Mouse (Mus musculus): ENCODE results near the gene Sypl. TPM values are rescaled to one million over a fixed set of nuclear protein-coding genes. Genes with fewer than 3 reads are reported as not detected.
"Not testable (repeated sequence)": the region's sequence is repeated elsewhere in the genome, so short reads cannot be mapped to it uniquely, and the experiment has no call there.

The Sypl gene
- polyA plus RNA-seq, 1 experiment from 2014 or later = 95.8 TPM

DNA sequence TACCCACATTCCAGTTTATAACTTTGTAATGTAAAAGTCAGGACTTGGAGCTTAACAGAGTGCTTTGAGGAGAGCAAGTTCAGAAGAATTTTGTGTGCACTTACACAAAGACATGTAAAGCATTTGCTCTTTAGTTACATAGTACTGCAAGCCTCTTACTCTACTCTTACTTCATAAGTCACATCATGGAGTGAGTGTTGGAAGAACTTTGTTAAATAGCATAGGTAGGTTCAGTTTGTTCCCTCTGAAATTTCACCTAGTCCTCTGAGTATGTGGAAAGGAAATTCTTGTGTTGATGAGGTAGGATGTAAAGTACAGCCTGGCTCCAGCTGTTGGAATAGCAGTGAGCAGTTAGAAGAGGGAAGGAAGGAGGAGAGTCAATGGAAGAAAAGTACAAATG lies 21.2 kb downstream of the Sypl start:
- Histone ChIP-seq H3K4me3 (no peak overlapping the region), H3K36me3 (peaks cover 29% of the 10 kb centered on the region), H3K4me2 (no peak overlapping the region), H3K27me3 (replicated peaks) (no peaks in the 10 kb centered on the region), H3K4me1 (replicated peaks) (no peaks in the 10 kb centered on the region), H3K9me3 (replicated peaks) (no peaks in the 10 kb centered on the region), H3K9ac (no peak overlapping the region), H3K27ac (ENCODE audit: poor library complexity, severe bottlenecking) (no peak overlapping the region)
- ATAC-seq (ENCODE audit: insufficient number of reproducible peaks, low FRiP score) = no peak

DNA sequence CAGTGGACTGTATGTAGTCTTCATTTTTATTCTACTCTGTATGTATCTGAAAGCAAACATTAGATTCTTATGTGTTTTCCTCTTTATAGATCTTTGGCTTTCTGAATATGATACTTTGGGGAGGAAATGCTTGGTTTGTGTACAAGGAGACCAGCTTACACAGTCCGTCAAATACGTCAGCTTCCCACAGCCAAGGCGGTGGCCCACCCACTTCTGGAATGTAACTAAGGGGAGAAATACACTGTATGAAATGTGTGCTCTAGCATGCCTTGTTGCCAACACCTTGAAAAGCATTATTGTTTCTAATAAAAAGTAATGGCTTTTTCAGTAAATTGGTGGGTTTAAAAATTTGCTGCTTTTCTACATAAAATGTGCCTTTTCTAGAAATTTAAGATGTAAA lies 21.8 kb downstream of the Sypl start:
- Histone ChIP-seq H3K4me3 (no peak overlapping the region), H3K27ac (ENCODE audit: poor library complexity, severe bottlenecking) (no peak overlapping the region), H3K27me3 (replicated peaks) (no peaks in the 10 kb centered on the region), H3K36me3 (peaks cover 28% of the 10 kb centered on the region; the same call in 1 of the 2 replicates), H3K4me1 (replicated peaks) (no peaks in the 10 kb centered on the region), H3K9me3 (replicated peaks) (no peaks in the 10 kb centered on the region), H3K4me2 (no peak overlapping the region), H3K9ac (no peak overlapping the region)
- ATAC-seq (ENCODE audit: insufficient number of reproducible peaks, low FRiP score) = no peak
- 80% methylated on average over 3 of the region's 3 CpGs for WGBS

DNA sequence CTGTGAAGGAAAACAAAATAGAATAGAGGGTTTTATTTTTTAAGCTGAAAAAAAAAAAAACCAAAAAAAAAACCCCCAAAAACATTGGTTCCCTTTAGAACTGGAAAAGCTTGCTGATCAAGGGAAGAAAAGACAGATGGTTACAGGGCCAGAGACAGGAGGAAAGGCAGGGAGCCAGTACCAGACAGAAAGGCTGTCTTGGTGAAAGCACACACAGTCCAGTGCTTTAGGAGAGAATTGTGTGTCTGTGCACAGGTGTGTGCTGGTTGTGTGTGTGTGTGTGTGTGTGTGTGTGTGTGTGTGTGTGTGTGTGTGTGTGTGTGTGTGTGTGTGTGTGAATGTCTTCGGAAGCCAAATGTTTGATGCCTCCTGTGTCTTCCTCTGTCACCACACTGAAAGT lies 28.9 kb downstream of the Sypl start:
- no peak overlapping the region for H3K4me3 ChIP-seq
- H3K27ac ChIP-seq (ENCODE audit: poor library complexity, severe bottlenecking) = no peak overlapping the region
- H3K9ac ChIP-seq = no peak overlapping the region
- no peak for ATAC-seq (ENCODE audit: insufficient number of reproducible peaks, low FRiP score)
- no peaks in the 10 kb centered on the region for H3K4me1 ChIP-seq (replicated peaks)
- H3K9me3 ChIP-seq (replicated peaks) = no peaks in the 10 kb centered on the region
- peaks cover 7% of the 10 kb centered on the region; the same call in 1 of the 2 replicates for H3K36me3 ChIP-seq
- 83% methylated on average over 1 of the region's 1 CpGs for WGBS
- no peaks in the 10 kb centered on the region for H3K27me3 ChIP-seq (replicated peaks)
- H3K4me2 ChIP-seq = no peak overlapping the region

DNA sequence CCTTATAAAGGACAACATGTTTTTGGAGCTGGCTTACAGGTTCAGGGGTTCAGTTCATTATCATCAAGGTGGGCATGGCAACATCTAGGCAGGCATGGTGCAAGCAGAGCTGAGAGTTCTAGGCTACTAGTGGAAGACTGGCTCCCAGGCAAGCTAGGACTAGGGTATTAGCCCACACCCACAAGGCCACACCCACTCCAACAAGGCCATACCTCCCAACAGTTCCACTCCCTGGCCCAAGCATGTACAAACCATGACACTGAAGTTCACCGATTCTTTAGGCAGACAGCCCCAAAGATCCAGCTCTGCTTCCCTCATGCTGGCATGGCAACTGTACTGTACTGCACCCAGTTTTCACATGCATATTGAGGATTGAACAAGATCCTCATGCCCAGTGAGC lies 29.4 kb downstream of the Sypl start:
- H3K27ac ChIP-seq (ENCODE audit: poor library complexity, severe bottlenecking) = no peak overlapping the region
- no peaks in the 10 kb centered on the region for H3K4me1 ChIP-seq (replicated peaks)
- H3K4me3 ChIP-seq = no peak overlapping the region
- no peaks in the 10 kb centered on the region for H3K27me3 ChIP-seq (replicated peaks)
- WGBS = 91% methylated on average over 1 of the region's 1 CpGs
- no peak for ATAC-seq (ENCODE audit: insufficient number of reproducible peaks, low FRiP score)
- H3K4me2 ChIP-seq = no peak overlapping the region
- H3K9ac ChIP-seq = no peak overlapping the region
- peaks cover 6% of the 10 kb centered on the region; the same call in 1 of the 2 replicates for H3K36me3 ChIP-seq
- H3K9me3 ChIP-seq (replicated peaks) = no peaks in the 10 kb centered on the region

DNA sequence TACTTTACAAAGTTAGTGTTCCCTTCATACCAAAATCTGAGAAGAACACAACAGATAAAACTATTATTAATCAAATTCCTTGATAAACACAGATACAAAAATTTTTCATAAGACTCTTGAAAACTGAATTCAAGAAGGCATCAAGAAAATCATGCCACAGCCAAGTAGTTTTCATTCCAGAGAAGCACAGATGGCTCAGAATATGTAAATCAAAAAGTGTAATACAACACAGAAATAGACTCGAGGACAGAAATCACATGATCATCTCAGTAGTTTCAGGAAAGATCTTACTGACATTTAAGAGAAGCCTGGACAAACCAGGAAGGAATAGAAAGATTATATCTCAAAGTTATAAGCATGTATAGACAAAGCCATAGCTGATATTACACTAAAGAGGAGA lies 32.6 kb downstream of the Sypl start:
- H3K27me3 ChIP-seq (replicated peaks) = no peaks in the 10 kb centered on the region
- no peaks in the 10 kb centered on the region for H3K9me3 ChIP-seq (replicated peaks)
- H3K4me1 ChIP-seq (replicated peaks) = 0 out of 2 replicates have a peak, but pooled peaks cover 4% of the 10 kb centered on the region
- 60% methylated on average over 1 of the region's 1 CpGs for WGBS
- ATAC-seq (ENCODE audit: insufficient number of reproducible peaks, low FRiP score) = no peak
- no peak overlapping the region for H3K4me3 ChIP-seq
- no peaks in the 10 kb centered on the region for H3K36me3 ChIP-seq
- H3K9ac ChIP-seq = no peak overlapping the region
- H3K27ac ChIP-seq (ENCODE audit: poor library complexity, severe bottlenecking) = no peak overlapping the region
- H3K4me2 ChIP-seq = no peak overlapping the region

DNA sequence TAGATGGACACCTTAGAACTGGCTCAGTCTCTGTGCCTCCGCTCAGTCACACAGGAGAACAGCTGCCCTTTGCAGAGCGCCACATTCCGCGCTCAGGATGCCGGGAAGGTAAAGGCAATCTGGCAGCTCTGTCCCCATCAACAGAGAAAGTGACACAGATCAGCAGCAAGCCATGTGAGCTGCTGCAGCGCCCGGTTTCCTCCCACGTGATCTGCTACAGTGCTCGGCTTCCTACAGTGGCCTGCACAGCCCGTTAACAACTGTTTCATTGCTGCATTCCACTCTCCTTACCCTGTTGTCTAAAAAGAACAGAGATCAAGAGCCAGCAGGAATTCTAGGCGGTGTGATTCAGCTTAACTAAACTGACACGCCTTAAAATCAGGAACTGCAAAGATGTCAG lies 36.0 kb downstream of the Sypl start:
- WGBS = 39% methylated on average over 12 of the region's 12 CpGs
- H3K9me3 ChIP-seq (replicated peaks) = no peaks in the 10 kb centered on the region
- no peak overlapping the region for H3K9ac ChIP-seq
- H3K4me1 ChIP-seq (replicated peaks) = 0 out of 2 replicates have a peak, but pooled peaks cover 6% of the 10 kb centered on the region
- H3K4me2 ChIP-seq = peak overlapping the region; percentile 27
- H3K27ac ChIP-seq (ENCODE audit: poor library complexity, severe bottlenecking) = no peak overlapping the region
- no peaks in the 10 kb centered on the region for H3K27me3 ChIP-seq (replicated peaks)
- peak; percentile 39; the same call in 1 of the 2 replicates for ATAC-seq (ENCODE audit: insufficient number of reproducible peaks, low FRiP score)
- H3K4me3 ChIP-seq = no peak overlapping the region
- no peaks in the 10 kb centered on the region for H3K36me3 ChIP-seq

DNA sequence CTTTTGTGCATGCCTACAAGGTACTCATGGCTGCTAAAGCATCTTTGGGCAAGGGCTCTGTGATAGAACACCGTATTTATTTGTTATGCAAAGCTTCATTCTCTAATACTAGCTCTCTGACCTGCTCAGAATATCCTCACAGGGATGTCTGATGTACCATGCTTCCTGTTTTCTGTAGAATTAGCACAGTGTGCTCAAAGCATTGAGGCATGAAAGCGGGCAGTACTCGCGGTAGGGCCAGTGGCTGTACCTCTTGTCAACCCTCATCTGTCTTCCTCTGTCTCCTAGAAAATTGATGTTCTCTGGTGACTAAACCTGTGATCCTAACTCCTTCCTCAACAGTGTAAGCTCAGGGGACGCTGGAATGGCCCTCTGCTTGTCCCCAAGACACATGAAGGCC lies 40.4 kb downstream of the Sypl start:
- Histone ChIP-seq H3K4me1 (replicated peaks) (peaks cover 13% of the 10 kb centered on the region; the same call in 1 of the 2 replicates), H3K36me3 (no peaks in the 10 kb centered on the region), H3K9me3 (replicated peaks) (no peaks in the 10 kb centered on the region), H3K4me3 (no peak overlapping the region), H3K4me2 (no peak overlapping the region), H3K9ac (no peak overlapping the region), H3K27ac (ENCODE audit: poor library complexity, severe bottlenecking) (no peak overlapping the region), H3K27me3 (replicated peaks) (no peaks in the 10 kb centered on the region)
- 79% methylated on average over 5 of the region's 5 CpGs for WGBS
- no peak for ATAC-seq (ENCODE audit: insufficient number of reproducible peaks, low FRiP score)

DNA sequence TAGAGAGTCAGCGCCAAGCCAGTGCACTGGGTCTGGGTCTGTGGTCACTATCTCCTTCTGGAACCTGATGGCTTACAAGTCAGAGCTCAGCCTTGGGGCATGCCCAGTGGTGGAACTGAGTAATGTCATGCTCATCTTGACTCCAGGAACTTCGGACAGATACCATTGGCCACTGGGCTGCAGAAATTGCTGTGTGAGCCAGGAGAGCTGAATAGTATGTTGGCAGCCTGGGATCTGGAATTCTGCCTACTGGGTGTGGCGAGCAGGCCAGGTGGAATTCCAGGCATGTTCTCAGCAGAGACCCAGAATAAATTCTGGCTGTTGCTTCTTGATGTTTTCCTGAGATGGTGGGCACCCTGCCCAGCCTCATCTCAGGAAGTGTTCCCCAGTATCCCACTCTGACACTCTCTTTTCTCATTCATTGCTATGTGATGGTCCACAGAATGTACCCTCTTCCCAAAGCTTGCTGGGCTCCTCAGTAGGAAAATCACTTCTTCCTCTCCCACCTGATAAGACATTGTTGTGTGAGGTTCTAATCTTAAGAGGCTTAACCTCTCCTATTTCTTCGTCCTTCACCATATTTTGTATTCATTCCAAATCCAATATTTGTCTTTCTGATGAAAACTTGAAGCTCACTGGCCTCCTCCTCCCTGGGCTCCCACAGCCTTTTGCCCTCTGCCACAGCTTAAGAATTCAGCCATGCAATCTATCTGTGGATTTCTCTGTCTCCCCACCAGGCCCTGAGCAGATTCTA lies 41.6 kb downstream of the Sypl start:
- WGBS = 58% methylated on average over 4 of the region's 4 CpGs
- ATAC-seq (ENCODE audit: insufficient number of reproducible peaks, low FRiP score) = 0 out of 2 replicates have a peak, but pooled peaks have one; percentile 25
- H3K36me3 ChIP-seq = no peaks in the 10 kb centered on the region
- peaks cover 9% of the 10 kb centered on the region; the same call in 1 of the 2 replicates for H3K4me1 ChIP-seq (replicated peaks)
- no peak overlapping the region for H3K9ac ChIP-seq
- no peaks in the 10 kb centered on the region for H3K9me3 ChIP-seq (replicated peaks)
- H3K4me2 ChIP-seq = no peak overlapping the region
- no peak overlapping the region for H3K27ac ChIP-seq (ENCODE audit: poor library complexity, severe bottlenecking)
- no peak overlapping the region for H3K4me3 ChIP-seq
- no peaks in the 10 kb centered on the region for H3K27me3 ChIP-seq (replicated peaks)

DNA sequence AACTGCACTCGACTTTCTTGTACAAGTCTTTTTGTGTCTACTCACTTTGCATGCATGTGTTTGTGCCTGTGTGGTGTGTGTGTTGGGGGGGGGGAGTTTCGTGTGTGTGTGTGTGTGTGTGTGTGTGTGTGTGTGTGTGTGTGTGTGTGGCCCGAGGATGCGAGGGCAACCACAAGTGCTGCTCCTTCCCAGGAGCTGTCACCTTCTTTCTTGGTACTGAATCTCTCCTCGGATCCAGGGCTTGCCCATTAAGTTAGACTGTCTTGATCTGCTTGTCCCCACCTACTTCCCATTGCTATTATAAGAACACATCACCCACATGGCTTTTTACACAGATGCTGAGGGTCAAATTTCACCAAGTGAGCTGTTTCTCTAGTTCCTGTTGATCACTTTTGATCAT lies 45.1 kb downstream of the Sypl start:
- Histone ChIP-seq H3K9ac (no peak overlapping the region), H3K4me3 (no peak overlapping the region), H3K36me3 (no peaks in the 10 kb centered on the region), H3K9me3 (replicated peaks) (no peaks in the 10 kb centered on the region), H3K27me3 (replicated peaks) (no peaks in the 10 kb centered on the region; the same call in 1 of the 2 replicates), H3K4me1 (replicated peaks) (peaks cover 9% of the 10 kb centered on the region; the same call in 1 of the 2 replicates), H3K27ac (ENCODE audit: poor library complexity, severe bottlenecking) (no peak overlapping the region), H3K4me2 (no peak overlapping the region)
- 50% methylated on average over 5 of the region's 5 CpGs for WGBS
- ATAC-seq (ENCODE audit: insufficient number of reproducible peaks, low FRiP score) = no peak

DNA sequence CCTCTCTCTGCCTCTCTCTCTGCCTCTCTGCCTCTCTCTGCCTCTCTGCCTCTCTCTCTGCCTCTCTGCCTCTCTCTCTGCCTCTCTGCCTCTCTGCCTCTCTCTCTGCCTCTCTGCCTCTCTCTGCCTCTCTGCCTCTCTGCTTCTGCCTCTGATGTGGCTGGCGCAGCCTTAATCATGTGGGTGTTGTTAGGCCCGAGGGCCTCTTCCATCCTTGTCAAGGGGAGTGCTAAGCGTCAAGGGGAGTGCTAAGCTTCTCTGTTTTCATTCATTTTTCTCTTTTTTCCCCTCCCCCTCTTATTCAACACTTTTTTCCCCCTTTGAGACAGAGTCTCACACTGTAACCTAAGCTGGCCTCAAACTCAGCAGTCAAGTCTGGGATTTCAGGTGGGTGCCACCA lies 46.1 kb downstream of the Sypl start:
- H3K27me3 ChIP-seq (replicated peaks); H3K36me3 ChIP-seq; H3K4me1 ChIP-seq (replicated peaks); H3K9me3 ChIP-seq (replicated peaks); H3K4me2 ChIP-seq; H3K4me3 ChIP-seq; H3K27ac ChIP-seq (ENCODE audit: poor library complexity, severe bottlenecking); H3K9ac ChIP-seq; ATAC-seq (ENCODE audit: insufficient number of reproducible peaks, low FRiP score): not testable (repeated sequence)
- 31% methylated on average over 3 of the region's 3 CpGs for WGBS

DNA sequence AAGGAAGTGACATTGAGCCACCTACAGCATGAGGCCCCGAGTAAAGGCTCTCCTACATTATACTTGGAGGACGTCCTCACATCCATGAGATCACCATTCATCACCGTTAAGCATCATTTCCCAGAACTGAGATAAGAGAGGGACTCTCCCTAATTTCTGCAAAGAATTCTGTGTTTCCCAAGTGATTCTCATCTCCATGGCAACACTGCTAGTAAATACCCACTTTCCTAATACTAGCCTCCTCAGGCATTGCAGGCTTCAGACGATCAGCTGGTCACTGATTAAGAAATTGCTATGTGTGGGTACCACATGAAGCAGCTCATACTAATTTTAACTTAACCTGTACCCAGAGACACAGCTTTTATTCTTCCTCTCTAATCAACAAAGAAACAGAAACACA lies 46.7 kb downstream of the Sypl start:
- Histone ChIP-seq H3K4me1 (replicated peaks) (peaks cover under 1% of the 10 kb centered on the region; the same call in 1 of the 2 replicates), H3K27ac (ENCODE audit: poor library complexity, severe bottlenecking) (no peak overlapping the region), H3K27me3 (replicated peaks) (no peaks in the 10 kb centered on the region; the same call in 1 of the 2 replicates), H3K9ac (no peak overlapping the region), H3K36me3 (no peaks in the 10 kb centered on the region), H3K4me2 (no peak overlapping the region), H3K9me3 (replicated peaks) (no peaks in the 10 kb centered on the region), H3K4me3 (no peak overlapping the region)
- 45% methylated on average over 4 of the region's 4 CpGs for WGBS
- no peak for ATAC-seq (ENCODE audit: insufficient number of reproducible peaks, low FRiP score)

Measured in heart, embryonic 12.5 days (tissue).